Mouse (Mus musculus) urinary bladder, adult 2 months (tissue): Measurements from ENCODE around the gene Bpifa1. TPM values are rescaled to one million over a fixed set of nuclear protein-coding genes. Genes with fewer than 3 reads are reported as not detected.

Experiments used
- polyA plus RNA-seq: library from polyadenylated mRNA; depleted of rRNA; stranded (reverse); fragments of >200 nt; gene quantifications from 2 replicates; pipeline ENCODE4 v1.2.3, GENCODE M21; 2012; rRNA removed

Bpifa1 gene
- polyA plus RNA-seq, 1 experiment = not detected

Other genes with a start within 250 kb of the Bpifa1 start
- 0.07 TPM in 1 of 2 replicates, not detected in the other for gene Bpifb6, start 242.5 kb upstream of the Bpifa1 start, polyA plus RNA-seq
- gene Bpifb3, start 224.7 kb upstream of the Bpifa1 start, polyA plus RNA-seq = not detected in 2 replicates
- not detected in 2 replicates for gene Bpifb4, start 204.7 kb upstream of the Bpifa1 start, polyA plus RNA-seq
- gene Bpifa6, start 167.9 kb upstream of the Bpifa1 start, polyA plus RNA-seq = 0.11 TPM in 1 of 2 replicates, not detected in the other
- gene Bpifa2, start 134.6 kb upstream of the Bpifa1 start, polyA plus RNA-seq = not detected in 2 replicates
- not detected in 2 replicates for gene Bpifa3, start 12.5 kb upstream of the Bpifa1 start, polyA plus RNA-seq
- not detected in 2 replicates for gene Bpifa5, start 19.7 kb downstream of the Bpifa1 start, polyA plus RNA-seq
- gene Bpifb1, start 47.9 kb downstream of the Bpifa1 start, polyA plus RNA-seq = not detected in 2 replicates
- 0.27 and 0.37 TPM in 2 replicates for gene Bpifb5, start 80.9 kb downstream of the Bpifa1 start, polyA plus RNA-seq
- not detected in 2 replicates for gene Bpifb9a, start 115.0 kb downstream of the Bpifa1 start, polyA plus RNA-seq
- not detected in 2 replicates for gene Bpifb9b, start 164.3 kb downstream of the Bpifa1 start, polyA plus RNA-seq
- gene Cdk5rap1, start 230.1 kb downstream of the Bpifa1 start, polyA plus RNA-seq = 16.9 and 25.0 TPM in 2 replicates